Mouse (Mus musculus) kidney, postnatal 0 days (tissue): ENCODE measurements around the gene Prkg1. TPM values are rescaled to one million over a fixed set of nuclear protein-coding genes. Genes with fewer than 3 reads are reported as not detected.
A peak's percentile ranks its signal among the peaks of the same experiment; 100 is the strongest.

Source experiments
- ATAC-seq: fragments of 200-750 bp; cut with Nextera tagmentation; replicated peaks from 2 replicates; pipeline ENCODE4 v1.8.0; 2017; ENCODE audit warnings: low read depth, moderate number of reproducible peaks, moderate TSS enrichment, moderate library complexity; ENCODE audit not compliant: low FRiP score
- DNase-seq: peaks from one replicate; pipeline ENCODE4 v3.0.0-alpha.2; 2016; ENCODE audit warnings: low spot score
- H3K27ac ChIP-seq: fragments of 300-500 bp; sonication (generic); 2 replicates; pipeline ENCODE4 v1.5.1; 2014; ENCODE audit warnings: mild to moderate bottlenecking
- H3K27me3 ChIP-seq: fragments of 300-500 bp; sonication (generic); 2 replicates; pipeline ENCODE4 v1.6.1; 2014; ENCODE audit warnings: low read length, mixed read lengths; ENCODE audit not compliant: insufficient read depth
- H3K36me3 ChIP-seq: fragments of 300-500 bp; sonication (generic); 2 replicates; pipeline ENCODE4 v1.6.1; 2014; ENCODE audit warnings: low read length, mixed read lengths; ENCODE audit not compliant: insufficient read depth
- H3K4me1 ChIP-seq: fragments of 300-500 bp; sonication (generic); replicated peaks from 2 replicates; pipeline ENCODE4 v1.6.1; 2014; ENCODE audit warnings: antibody characterized with exemption, low read length, mixed read lengths; ENCODE audit not compliant: insufficient read depth
- H3K4me2 ChIP-seq: fragments of 300-500 bp; sonication (generic); 2 replicates; pipeline ENCODE4 v1.6.1; 2014; ENCODE audit warnings: mild to moderate bottlenecking, low read length, moderate library complexity, mixed read lengths
- H3K4me3 ChIP-seq: fragments of 300-500 bp; sonication (generic); replicated peaks from 2 replicates; pipeline ENCODE4 v1.5.1; 2014; ENCODE audit warnings: low read depth, low read length
- H3K9ac ChIP-seq: fragments of 300-500 bp; sonication (generic); 2 replicates; pipeline ENCODE4 v1.6.1; 2014; ENCODE audit warnings: low read depth, low read length
- H3K9me3 ChIP-seq: fragments of 300-500 bp; sonication (generic); replicated peaks from 2 replicates; pipeline ENCODE4 v1.6.1; 2016; ENCODE audit warnings: low read length, inconsistent platforms, mixed read lengths
- CTCF ChIP-seq: IDR thresholded peaks from 2 replicates; pipeline ENCODE4 v1.5.1; 2016; ENCODE audit warnings: antibody characterized with exemption, low read depth, mild to moderate bottlenecking, moderate library complexity
- WGBS: fragments of 180-500 bp; shearing (Covaris S2); extraction: QIAGEN DNeasy Blood & Tissue Kit; methylation state at CpG from one replicate; pipeline ENCODE4 v1.1.7; 2014; 5-methylcytosine and 5-hydroxymethylcytosine counted together
- polyA plus RNA-seq: library from polyadenylated mRNA; unstranded; fragments of >200 nt; fragmentation: Nextera tagmentation; extraction: Ambion mirVana; gene quantifications from 2 replicates; pipeline ENCODE4 v1.2.1, GENCODE M21; 2015

Prkg1 gene
- polyA plus RNA-seq, 1 experiment from 2014 or later = 2.3 TPM

GRCm38 (mm10) chr19:31713321-31713720, 51.5 kb downstream of the Prkg1 start:
- no peak for ATAC-seq

DNA sequence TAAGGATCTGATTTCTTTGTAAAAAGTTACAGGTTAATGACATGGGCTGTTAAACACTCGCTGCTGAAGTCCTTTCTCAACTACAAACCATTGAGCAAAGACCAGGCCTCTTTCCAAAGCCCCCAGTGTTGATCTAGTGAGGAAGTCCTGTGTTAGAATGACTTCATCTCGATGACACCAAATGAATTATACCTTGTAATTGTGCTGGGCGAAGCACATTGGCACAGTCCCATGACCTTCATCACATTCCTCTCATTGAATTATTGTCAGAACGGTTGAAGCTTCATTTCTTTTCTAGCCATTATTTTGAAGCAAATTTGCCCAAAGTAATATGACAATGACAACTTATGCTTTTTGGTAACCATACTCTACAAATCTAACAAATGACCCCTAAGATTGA, 54.5 kb downstream of the Prkg1 start:
- DNase-seq (no peak), ATAC-seq (no peak)
- 67% methylated on average over 4 of the region's 4 CpGs for WGBS

More at GRCm38 (mm10) chr19:31713321-31713720, 51.5 kb downstream of the Prkg1 start:
- H3K4me3 ChIP-seq = no peak overlapping the region
- DNase-seq = no peak
- no peak overlapping the region for H3K27ac ChIP-seq
- 54% methylated on average over 4 of the region's 4 CpGs for WGBS
- H3K36me3 ChIP-seq = no peaks in the 10 kb centered on the region
- H3K9me3 ChIP-seq = no peaks in the 10 kb centered on the region
- no peak overlapping the region for H3K9ac ChIP-seq
- no peak overlapping the region for H3K4me2 ChIP-seq
- no peaks in the 10 kb centered on the region for H3K4me1 ChIP-seq
- no peak for TF ChIP-seq CTCF
- no peaks in the 10 kb centered on the region for H3K27me3 ChIP-seq

GRCm38 (mm10) chr19:31703991-31704390, 60.8 kb downstream of the Prkg1 start:
- ATAC-seq (no peak), DNase-seq (no peak)
- no peak overlapping the region for H3K4me3 ChIP-seq
- no peak overlapping the region for H3K27ac ChIP-seq
- no peaks in the 10 kb centered on the region for H3K4me1 ChIP-seq
- H3K9ac ChIP-seq = no peak overlapping the region
- TF ChIP-seq CTCF = peak; percentile 40; the same call in 1 of the 2 replicates
- H3K27me3 ChIP-seq = no peaks in the 10 kb centered on the region
- no peaks in the 10 kb centered on the region for H3K9me3 ChIP-seq
- no peak overlapping the region for H3K4me2 ChIP-seq
- no peaks in the 10 kb centered on the region for H3K36me3 ChIP-seq

More for the DNA sequence above, 54.5 kb downstream of the Prkg1 start:
- H3K4me3 ChIP-seq = no peak overlapping the region
- no peaks in the 10 kb centered on the region for H3K4me1 ChIP-seq
- no peak overlapping the region for H3K9ac ChIP-seq
- TF ChIP-seq CTCF = no peak
- no peaks in the 10 kb centered on the region for H3K27me3 ChIP-seq
- H3K9me3 ChIP-seq = no peaks in the 10 kb centered on the region
- H3K36me3 ChIP-seq = no peaks in the 10 kb centered on the region
- no peak overlapping the region for H3K4me2 ChIP-seq
- H3K27ac ChIP-seq = no peak overlapping the region

- DNase-seq (no peak), ATAC-seq (no peak)
- H3K4me3 ChIP-seq = no peak overlapping the region
- no peaks in the 10 kb centered on the region for H3K36me3 ChIP-seq
- no peak overlapping the region for H3K27ac ChIP-seq
- 24% methylated on average over 6 of the region's 6 CpGs for WGBS
- no peak overlapping the region for H3K4me2 ChIP-seq
- H3K4me1 ChIP-seq = no peaks in the 10 kb centered on the region
- no peaks in the 10 kb centered on the region for H3K27me3 ChIP-seq
- no peaks in the 10 kb centered on the region for H3K9me3 ChIP-seq
- H3K9ac ChIP-seq = no peak overlapping the region
- TF ChIP-seq CTCF = no peak
These were observed 65.9 kb downstream of the Prkg1 start for GRCm38 (mm10) chr19:31698916-31699315.

DNA sequence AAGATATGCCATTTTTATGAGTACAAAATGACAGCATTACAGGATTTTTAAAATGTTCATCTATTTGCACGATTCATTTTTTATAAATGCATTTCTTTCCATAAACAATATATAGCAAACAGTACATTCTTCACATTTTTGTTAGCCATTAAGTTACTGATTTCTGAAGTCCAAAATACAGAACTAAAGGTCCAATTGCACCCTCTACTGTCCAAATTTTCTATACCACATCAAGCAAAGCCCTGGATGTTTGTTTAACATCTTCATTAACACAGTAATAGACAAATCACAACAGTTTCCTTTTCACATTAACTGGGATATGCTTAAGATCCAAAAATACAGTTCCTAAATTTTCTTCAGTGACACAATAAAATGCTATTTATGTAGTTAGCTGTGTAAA, 84.0 kb downstream of the Prkg1 start:
- peak; percentile 79 for DNase-seq
- TF ChIP-seq CTCF = peak; percentile 78
- ATAC-seq = no peak
- Histone ChIP-seq H3K36me3 (no peaks in the 10 kb centered on the region), H3K4me2 (no peak overlapping the region), H3K27ac (no peak overlapping the region), H3K27me3 (no peaks in the 10 kb centered on the region), H3K9me3 (no peaks in the 10 kb centered on the region), H3K4me3 (no peak overlapping the region), H3K4me1 (no peaks in the 10 kb centered on the region), H3K9ac (no peak overlapping the region)
- whole genome bisulfite sequencing = 23% methylated on average over 1 of the region's 1 CpGs

- DNase-seq = peak; percentile 53
- H3K36me3 ChIP-seq = no peaks in the 10 kb centered on the region
- ATAC-seq = no peak
- H3K9me3 ChIP-seq = no peaks in the 10 kb centered on the region
- H3K4me2 ChIP-seq = no peak overlapping the region
- H3K4me1 ChIP-seq = no peaks in the 10 kb centered on the region
- H3K9ac ChIP-seq = no peak overlapping the region
- TF ChIP-seq CTCF = peak; percentile 59
- no peak overlapping the region for H3K27ac ChIP-seq
- WGBS = 39% methylated on average over 5 of the region's 5 CpGs
- H3K4me3 ChIP-seq = no peak overlapping the region
- no peaks in the 10 kb centered on the region for H3K27me3 ChIP-seq
These were observed 86.5 kb downstream of the Prkg1 start for GRCm38 (mm10) chr19:31678324-31678723.

GRCm38 (mm10) chr19:31671726-31672125, 93.1 kb downstream of the Prkg1 start:
- no peak for ATAC-seq
- no peaks in the 10 kb centered on the region for H3K9me3 ChIP-seq
- no peak for DNase-seq
- H3K27ac ChIP-seq = no peak overlapping the region
- H3K9ac ChIP-seq = no peak overlapping the region
- no peaks in the 10 kb centered on the region for H3K27me3 ChIP-seq
- 71% methylated on average over 5 of the region's 5 CpGs for WGBS
- no peak overlapping the region for H3K4me2 ChIP-seq
- no peak for TF ChIP-seq CTCF
- H3K4me3 ChIP-seq = no peak overlapping the region
- H3K4me1 ChIP-seq = no peaks in the 10 kb centered on the region
- no peaks in the 10 kb centered on the region for H3K36me3 ChIP-seq
